Comparison of ENCODE assay signal across 22 mouse cellular contexts in the genomic region with DNA sequence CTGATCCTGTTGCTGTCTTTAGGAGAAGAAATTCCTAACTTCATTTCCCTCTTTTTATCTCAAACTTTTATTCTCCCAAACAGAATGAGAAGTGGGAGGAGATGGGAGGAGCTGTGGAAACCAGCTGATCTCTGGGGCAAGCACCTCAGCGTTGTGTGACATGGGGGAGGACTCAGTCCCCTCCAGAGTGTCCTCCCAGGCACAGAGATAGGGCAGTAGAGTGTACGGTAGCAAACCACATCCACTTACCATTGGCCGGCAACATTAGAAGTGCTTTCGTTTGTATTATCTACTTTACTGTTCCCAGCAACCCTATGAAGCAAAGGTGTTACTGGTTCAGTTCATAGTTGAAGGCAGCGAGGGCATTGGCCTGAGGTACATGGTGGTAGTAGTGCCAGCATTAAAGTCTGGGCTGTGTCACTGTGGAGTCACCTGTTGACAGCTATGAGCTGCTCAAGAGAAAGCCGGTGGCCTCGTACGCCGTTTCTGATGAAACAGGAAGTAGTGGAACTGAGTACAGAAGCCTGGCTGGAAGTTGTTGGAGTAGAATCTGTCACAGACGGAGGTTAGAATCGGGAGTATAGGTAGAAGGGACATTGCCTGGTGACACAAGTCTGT. TPM values are rescaled to one million over a fixed set of nuclear protein-coding genes. Genes with fewer than 3 reads are reported as not detected.
DNase-seq lines count a peak whose midpoint lies in the region; ATAC-seq and TF ChIP-seq lines count a peak whose summit lies in the region.
"Had no signal": no experiment of that assay in that cellular context is flagged by ENCODE, and none has a peak within 500 bp of the region (broad histone marks: within the 10 kb centered on the region; RNA-seq: fewer than 3 reads in every experiment).

No protein-coding gene starts in this region.

- H3K27ac ChIP-seq in liver, adult 2 months (replicated peaks; ENCODE audit: insufficient read depth, low read depth, low read length) = peak overlapping the region; percentile 80
- H3K27ac ChIP-seq in liver, embryonic 12.5 days = no peak overlapping the region
- peak overlapping the region; percentile 60 for H3K27ac ChIP-seq in heart, postnatal 0 days (ENCODE audit: low read depth)
- no peak overlapping the region for H3K27ac ChIP-seq in kidney, embryonic 15.5 days
- H3K27ac ChIP-seq: hindbrain, embryonic 10.5 days; left cerebral cortex, adult 2 months; limb, embryonic 13.5 days; midbrain, embryonic 13.5 days; stomach, postnatal 0 days had no signal

- peak; percentile 24; the same call in 1 of the 2 replicates for TF ChIP-seq EP300 in heart, postnatal 0 days (IDR thresholded peaks at IDR 0.05; ENCODE audit: low read depth)

- H3K36me3 ChIP-seq in liver, adult 2 months (ENCODE audit: control insufficient read depth, insufficient read depth, low read length) = peaks cover 38% of the 10 kb centered on the region
- peaks cover 86% of the 10 kb centered on the region for H3K36me3 ChIP-seq in liver, embryonic 12.5 days
- H3K36me3 ChIP-seq in heart, postnatal 0 days (replicated peaks; ENCODE audit: control insufficient read depth, insufficient read depth, low read length) = peaks cover 57% of the 10 kb centered on the region
- peaks cover 61% of the 10 kb centered on the region for H3K36me3 ChIP-seq in kidney, embryonic 15.5 days

- H3K4me2 ChIP-seq in liver, embryonic 12.5 days = no peak overlapping the region
- H3K4me2 ChIP-seq in heart, postnatal 0 days (ENCODE audit: low read depth, low read length) = peak overlapping the region; percentile 8
- H3K4me2 ChIP-seq in kidney, embryonic 15.5 days = no peak overlapping the region
- H3K4me2 ChIP-seq: limb, embryonic 13.5 days; midbrain, embryonic 13.5 days had no signal

- DNase-seq in liver, adult 2 months (ENCODE audit: extremely low read depth, low read depth, low spot score) = peak; percentile 80
- peak; percentile 84 for DNase-seq in heart, postnatal 0 days (ENCODE audit: low spot score)
- no peak for DNase-seq in layer of hippocampus, postnatal 25 days (ENCODE audit: extremely low spot score in 1 of 2, low spot score in 1 of 2)
- DNase-seq in spleen, postnatal 4 days (ENCODE audit: low spot score in 2 of 2) = no peak
- DNase-seq: adrenal gland, adult 8-10 months; cerebellum, postnatal 14 days; kidney, postnatal 14 days; lung, postnatal 10 days; spleen, adult 18-20 months had no signal

- H3K9me3 ChIP-seq in liver, embryonic 12.5 days (replicated peaks) = no peaks in the 10 kb centered on the region
- no peaks in the 10 kb centered on the region for H3K9me3 ChIP-seq in heart, postnatal 0 days (replicated peaks; ENCODE audit: control insufficient read depth, low read length)
- no peaks in the 10 kb centered on the region for H3K9me3 ChIP-seq in kidney, embryonic 15.5 days (replicated peaks)
- H3K9me3 ChIP-seq: hindbrain, embryonic 10.5 days; limb, embryonic 13.5 days; midbrain, embryonic 13.5 days had no signal

- H3K9ac ChIP-seq in liver, adult 2 months (ENCODE audit: low read depth, low read length) = peak overlapping the region; percentile 48
- H3K9ac ChIP-seq in liver, embryonic 12.5 days = no peak overlapping the region
- H3K9ac ChIP-seq in heart, postnatal 0 days (replicated peaks; ENCODE audit: low read depth, low read length) = no peak overlapping the region
- no peak overlapping the region for H3K9ac ChIP-seq in kidney, embryonic 15.5 days
- H3K9ac ChIP-seq: limb, embryonic 13.5 days; midbrain, embryonic 13.5 days had no signal

- no peak for TF ChIP-seq CTCF in liver, adult 2 months (IDR thresholded peaks at IDR 0.05; ENCODE audit: low read depth, low read length)
- TF ChIP-seq CTCF in heart, postnatal 0 days (IDR thresholded peaks at IDR 0.05; ENCODE audit: low read depth) = no peak

- ATAC-seq in liver, embryonic 12.5 days = no peak
- peak; percentile 81 for ATAC-seq in granulocyte monocyte progenitor cell, adult 5-6 weeks (replicated peaks; ENCODE audit: poor library complexity, severe bottlenecking)
- ATAC-seq in heart, postnatal 0 days (ENCODE audit: insufficient read depth, low read depth) = peak; percentile 95
- peak; percentile 78 for ATAC-seq in megakaryocyte-erythroid progenitor cell, adult 5-6 weeks (replicated peaks; ENCODE audit: low FRiP score, low TSS enrichment, poor library complexity, severe bottlenecking)
- no peak for ATAC-seq in kidney, embryonic 15.5 days (replicated peaks; ENCODE audit: low FRiP score)
- ATAC-seq: midbrain, embryonic 13.5 days had no signal

- peaks cover 2% of the 10 kb centered on the region; the same call in 1 of the 2 replicates for H3K79me2 ChIP-seq in liver, adult 2 months (ENCODE audit: control insufficient read depth, insufficient read depth, low read length)

- no peaks in the 10 kb centered on the region for H3K27me3 ChIP-seq in liver, adult 2 months (ENCODE audit: control insufficient read depth, insufficient read depth, low read length)
- H3K27me3 ChIP-seq in liver, embryonic 12.5 days (replicated peaks) = no peaks in the 10 kb centered on the region
- H3K27me3 ChIP-seq in heart, postnatal 0 days (ENCODE audit: control insufficient read depth, insufficient read depth, low read length) = no peaks in the 10 kb centered on the region
- no peaks in the 10 kb centered on the region for H3K27me3 ChIP-seq in kidney, embryonic 15.5 days
- H3K27me3 ChIP-seq: limb, embryonic 13.5 days; midbrain, embryonic 13.5 days had no signal

- peaks cover 13% of the 10 kb centered on the region for H3K4me1 ChIP-seq in liver, adult 2 months (ENCODE audit: control insufficient read depth, insufficient read depth, low read length)
- H3K4me1 ChIP-seq in liver, embryonic 12.5 days = peaks cover 11% of the 10 kb centered on the region; the same call in 1 of the 2 replicates
- peaks cover 7% of the 10 kb centered on the region; the same call in 1 of the 2 replicates for H3K4me1 ChIP-seq in heart, postnatal 0 days (ENCODE audit: control insufficient read depth, insufficient read depth)
- peaks cover 30% of the 10 kb centered on the region for H3K4me1 ChIP-seq in kidney, embryonic 15.5 days
- H3K4me1 ChIP-seq: hindbrain, embryonic 10.5 days; midbrain, embryonic 13.5 days had no signal

- H3K4me3 ChIP-seq in liver, adult 2 months (ENCODE audit: insufficient read depth, low read depth, low read length) = peak overlapping the region; percentile 31; the same call in 1 of the 2 replicates
- no peak overlapping the region for H3K4me3 ChIP-seq in liver, embryonic 12.5 days
- no peak overlapping the region for H3K4me3 ChIP-seq in heart, postnatal 0 days (ENCODE audit: low read depth, low read length)
- no peak overlapping the region for H3K4me3 ChIP-seq in kidney, embryonic 15.5 days (replicated peaks)
- H3K4me3 ChIP-seq: hindbrain, embryonic 10.5 days; left cerebral cortex, adult 2 months; limb, embryonic 13.5 days; midbrain, embryonic 13.5 days had no signal

- no peak for TF ChIP-seq POLR2A in liver, adult 2 months (IDR thresholded peaks at IDR 0.05; ENCODE audit: extremely low read depth, insufficient read depth, low read length)

- 27% methylated on average over 11 of the region's 11 CpGs for WGBS in liver, adult 2 months
- 59% methylated on average over 11 of the region's 11 CpGs for WGBS in liver, embryonic 12.5 days (ENCODE audit: insufficient replicate concordance)
- 10% methylated on average over 11 of the region's 11 CpGs for WGBS in heart, postnatal 0 days
- WGBS in kidney, embryonic 15.5 days = 78% methylated on average over 11 of the region's 11 CpGs

RNA-seq across cellular contexts. Expression of a gene that starts 8.1 kb away (rescaled TPM):
- total RNA-seq in liver, adult 2 months (2014; rRNA removed) = 15.1 and 25.2 TPM in 2 replicates
- polyA plus RNA-seq in liver, adult 2 months (2012; rRNA removed) = 16.2 and 17.7 TPM in 2 replicates
- polyA plus RNA-seq in liver, embryonic 12.5 days (2016; fragmentation: Nextera tagmentation; extraction: Ambion mirVana) = 107 and 117 TPM in 2 replicates
- total RNA-seq in granulocyte monocyte progenitor cell, adult 5-6 weeks (2014; fragmentation: Nextera tagmentation) = 80.2 and 102 TPM in 2 replicates
- total RNA-seq in granulocyte monocyte progenitor cell, adult 5-6 weeks (2017) = 64.0 and 91.6 TPM in 2 replicates
- 35.0 and 54.1 TPM in 2 replicates for total RNA-seq in heart, postnatal 0 days (2014; rRNA removed; ENCODE audit: low replicate concordance)
- 102 and 103 TPM in 2 replicates for polyA plus RNA-seq in heart, postnatal 0 days (2015; fragmentation: Nextera tagmentation; extraction: Ambion mirVana)
- 97.5 and 115 TPM in 2 replicates for total RNA-seq in megakaryocyte-erythroid progenitor cell, adult 5-6 weeks (2014; fragmentation: Nextera tagmentation)
- total RNA-seq in megakaryocyte-erythroid progenitor cell, adult 5-6 weeks (2017) = 55.5 and 76.5 TPM in 2 replicates
- total RNA-seq in layer of hippocampus, postnatal 25 days (2021) = 10 to 100 TPM; 31.8 to 35.0 TPM
- 92.9 and 109 TPM in 2 replicates for polyA plus RNA-seq in kidney, embryonic 15.5 days (2015; fragmentation: Nextera tagmentation; extraction: Ambion mirVana)

RNA-seq across cellular contexts. Expression of a gene that starts 8.4 kb away (rescaled TPM):
- 34.0 and 46.1 TPM in 2 replicates for total RNA-seq in liver, adult 2 months (2014; rRNA removed)
- polyA plus RNA-seq in liver, adult 2 months (2012; rRNA removed) = 27.6 and 30.3 TPM in 2 replicates
- 18.9 and 21.8 TPM in 2 replicates for polyA plus RNA-seq in liver, embryonic 12.5 days (2016; fragmentation: Nextera tagmentation; extraction: Ambion mirVana)
- 17.0 and 18.5 TPM in 2 replicates for total RNA-seq in granulocyte monocyte progenitor cell, adult 5-6 weeks (2014; fragmentation: Nextera tagmentation)
- 25.4 and 33.8 TPM in 2 replicates for total RNA-seq in granulocyte monocyte progenitor cell, adult 5-6 weeks (2017)
- total RNA-seq in heart, postnatal 0 days (2014; rRNA removed; ENCODE audit: low replicate concordance) = 68.6 and 85.5 TPM in 2 replicates
- 48.4 and 48.7 TPM in 2 replicates for polyA plus RNA-seq in heart, postnatal 0 days (2015; fragmentation: Nextera tagmentation; extraction: Ambion mirVana)
- 15.0 and 34.8 TPM in 2 replicates for total RNA-seq in megakaryocyte-erythroid progenitor cell, adult 5-6 weeks (2014; fragmentation: Nextera tagmentation)
- 28.7 and 54.1 TPM in 2 replicates for total RNA-seq in megakaryocyte-erythroid progenitor cell, adult 5-6 weeks (2017)
- 10 to 100 TPM; 14.4 to 17.3 TPM for total RNA-seq in layer of hippocampus, postnatal 25 days (2021)
- 38.7 and 42.2 TPM in 2 replicates for polyA plus RNA-seq in kidney, embryonic 15.5 days (2015; fragmentation: Nextera tagmentation; extraction: Ambion mirVana)

RNA-seq across cellular contexts. Expression of a gene that starts 48.2 kb away (rescaled TPM):
- not detected in 2 replicates for total RNA-seq in liver, adult 2 months (2014; rRNA removed)
- polyA plus RNA-seq in liver, adult 2 months (2012; rRNA removed) = not detected in 2 replicates
- 0.36 and 0.50 TPM in 2 replicates for polyA plus RNA-seq in liver, embryonic 12.5 days (2016; fragmentation: Nextera tagmentation; extraction: Ambion mirVana)
- total RNA-seq in granulocyte monocyte progenitor cell, adult 5-6 weeks (2014; fragmentation: Nextera tagmentation) = not detected in 2 replicates
- not detected in 2 replicates for total RNA-seq in granulocyte monocyte progenitor cell, adult 5-6 weeks (2017)
- total RNA-seq in heart, postnatal 0 days (2014; rRNA removed; ENCODE audit: low replicate concordance) = not detected in 2 replicates
- polyA plus RNA-seq in heart, postnatal 0 days (2015; fragmentation: Nextera tagmentation; extraction: Ambion mirVana) = not detected in 2 replicates
- total RNA-seq in megakaryocyte-erythroid progenitor cell, adult 5-6 weeks (2014; fragmentation: Nextera tagmentation) = not detected in 2 replicates
- not detected in 2 replicates for total RNA-seq in megakaryocyte-erythroid progenitor cell, adult 5-6 weeks (2017)
- not detected for total RNA-seq in layer of hippocampus, postnatal 25 days (2021)
- polyA plus RNA-seq in kidney, embryonic 15.5 days (2015; fragmentation: Nextera tagmentation; extraction: Ambion mirVana) = not detected in 2 replicates
- total RNA-seq: adrenal gland, adult 8-10 months; ES-E14; left cerebral cortex, adult 2 months had no signal
- polyA plus RNA-seq: C2C12; embryonic facial prominence, embryonic 11.5 days; hindbrain, embryonic 10.5 days; intestine, embryonic 14.5 days; limb, embryonic 13.5 days; midbrain, embryonic 13.5 days; stomach, postnatal 0 days had no signal

Comparison
In these comparisons a context has a peak if more than half of its experiments do, and no peak if none do; other contexts are left out.
1. H3K27ac ChIP-seq: peak in liver, adult 2 months (single experiment) and heart, postnatal 0 days (single experiment); none in liver, embryonic 12.5 days (single experiment) and kidney, embryonic 15.5 days (single experiment).
2. DNase-seq: peak in liver, adult 2 months (single experiment) and heart, postnatal 0 days (single experiment); none in layer of hippocampus, postnatal 25 days (0 of 2) and spleen, postnatal 4 days (0 of 2).
3. ATAC-seq: peak in granulocyte monocyte progenitor cell, adult 5-6 weeks (single experiment), heart, postnatal 0 days (single experiment) and megakaryocyte-erythroid progenitor cell, adult 5-6 weeks (single experiment); none in liver, embryonic 12.5 days (single experiment) and kidney, embryonic 15.5 days (single experiment).